Mouse (Mus musculus): Measurements from ENCODE around the gene Arhgef3.

DNA sequence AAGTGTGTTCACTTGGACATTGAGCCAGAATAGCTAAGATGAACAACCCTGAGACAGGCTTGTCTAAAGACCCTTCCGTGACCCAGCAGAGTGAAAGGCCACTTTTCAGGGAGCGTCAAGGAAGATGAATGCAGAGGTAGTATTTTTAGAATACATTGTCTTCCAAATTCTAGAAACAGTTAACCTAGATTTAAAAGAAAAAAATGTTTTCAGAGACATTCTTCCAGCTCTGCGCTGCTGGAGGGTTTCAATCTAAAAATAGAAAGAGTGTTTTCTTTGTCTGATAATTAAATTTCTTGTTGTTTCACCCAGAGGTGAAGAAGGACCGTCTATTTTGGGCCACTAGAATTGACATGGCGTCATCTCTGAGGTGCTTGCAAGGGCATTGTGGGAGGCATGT, 174.4 kb downstream of the Arhgef3 start:
- TF ChIP-seq CTCF (IDR thresholded peaks at IDR 0.05; ENCODE audit: low read depth), result no peak
- no peak for TF ChIP-seq EP300 (IDR thresholded peaks at IDR 0.05; ENCODE audit: low read depth)
